Mouse (Mus musculus): ENCODE measurements around the gene Aqp3.

DNA sequence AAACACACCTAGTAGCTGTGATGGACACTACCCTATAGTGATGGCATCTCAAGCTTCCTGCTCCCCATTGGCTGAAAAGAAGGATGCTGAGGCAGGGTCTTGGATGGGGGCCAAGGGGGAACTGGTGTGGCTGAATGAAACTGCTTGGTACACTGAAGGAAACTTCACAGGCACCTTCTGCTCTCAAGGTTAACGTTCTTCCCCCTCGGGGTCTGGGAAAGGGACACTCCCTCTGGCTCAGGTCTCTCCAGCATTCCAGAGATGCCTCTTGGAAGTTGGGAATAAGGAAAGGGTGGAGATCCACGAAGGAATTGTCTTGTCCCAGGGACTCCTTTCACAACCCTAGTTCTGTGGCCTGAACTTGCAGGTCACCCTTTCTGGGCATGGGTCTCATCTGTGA lies 6.6 kb downstream of the Aqp3 start:
- TF ChIP-seq CTCF (IDR thresholded peaks at IDR 0.05; ENCODE audit: low read depth) (no peak), EP300 (IDR thresholded peaks at IDR 0.05; ENCODE audit: low read depth) (no peak)

All from heart, postnatal 0 days (tissue).